Mouse (Mus musculus) intestine, postnatal 0 days (tissue): Measurements from ENCODE around the gene Nox1. TPM values are rescaled to one million over a fixed set of nuclear protein-coding genes. Genes with fewer than 3 reads are reported as not detected.
A peak's percentile ranks its signal among the peaks of the same experiment; 100 is the strongest.

Experiments used
- ATAC-seq: fragments of 200-750 bp; cut with Nextera tagmentation; 2 replicates; pipeline ENCODE4 v1.8.0; 2017; ENCODE audit warnings: mild to moderate bottlenecking, moderate TSS enrichment, moderate library complexity
- H3K27ac ChIP-seq: fragments of 300-500 bp; sonication (generic); 2 replicates; pipeline ENCODE4 v1.5.1; 2014; ENCODE audit warnings: mild to moderate bottlenecking, low read depth, low read length, moderate library complexity
- H3K27me3 ChIP-seq: fragments of 300-500 bp; sonication (generic); replicated peaks from 2 replicates; pipeline ENCODE4 v1.6.1; 2014; ENCODE audit warnings: low read length, mixed read lengths; ENCODE audit not compliant: control insufficient read depth, insufficient read depth
- H3K36me3 ChIP-seq: fragments of 300-500 bp; sonication (generic); 2 replicates; pipeline ENCODE4 v1.6.1; 2014; ENCODE audit warnings: mild to moderate bottlenecking, moderate library complexity; ENCODE audit not compliant: control insufficient read depth, insufficient read depth
- H3K4me1 ChIP-seq: fragments of 300-500 bp; sonication (generic); replicated peaks from 2 replicates; pipeline ENCODE4 v1.6.1; 2014; ENCODE audit warnings: antibody characterized with exemption, low read length, mixed read lengths; ENCODE audit not compliant: control insufficient read depth, insufficient read depth
- H3K4me2 ChIP-seq: fragments of 300-500 bp; sonication (generic); replicated peaks from 2 replicates; pipeline ENCODE4 v1.6.1; 2014; ENCODE audit warnings: low read depth, mild to moderate bottlenecking, moderate library complexity
- H3K4me3 ChIP-seq: fragments of 300-500 bp; sonication (generic); 2 replicates; pipeline ENCODE4 v1.5.1; 2014; ENCODE audit warnings: low read depth, low read length
- H3K9ac ChIP-seq: fragments of 300-500 bp; sonication (generic); 2 replicates; pipeline ENCODE4 v1.6.1; 2014; ENCODE audit warnings: mild to moderate bottlenecking, low read depth, low read length
- H3K9me3 ChIP-seq: fragments of 300-500 bp; sonication (generic); 2 replicates; pipeline ENCODE4 v1.6.1; 2016; ENCODE audit warnings: mixed run types; ENCODE audit not compliant: control insufficient read depth
- CTCF ChIP-seq: sonication (generic); IDR thresholded peaks from 2 replicates; pipeline ENCODE4 v1.5.1; 2016; ENCODE audit warnings: low read depth, mild to moderate bottlenecking, control low read depth, antibody characterized with exemption, moderate library complexity
- WGBS: fragments of 180-500 bp; shearing (Covaris S2); extraction: QIAGEN DNeasy Blood & Tissue Kit; methylation state at CpG from one replicate; pipeline ENCODE4 v1.1.7; 2014; 5-methylcytosine and 5-hydroxymethylcytosine counted together
- polyA plus RNA-seq: library from polyadenylated mRNA; unstranded; fragments of >200 nt; fragmentation: Nextera tagmentation; extraction: Ambion mirVana; gene quantifications from 2 replicates; pipeline ENCODE4 v1.2.1, GENCODE M21; 2015

The Nox1 gene
- polyA plus RNA-seq, 1 experiment from 2014 or later = 0.46 TPM

DNA sequence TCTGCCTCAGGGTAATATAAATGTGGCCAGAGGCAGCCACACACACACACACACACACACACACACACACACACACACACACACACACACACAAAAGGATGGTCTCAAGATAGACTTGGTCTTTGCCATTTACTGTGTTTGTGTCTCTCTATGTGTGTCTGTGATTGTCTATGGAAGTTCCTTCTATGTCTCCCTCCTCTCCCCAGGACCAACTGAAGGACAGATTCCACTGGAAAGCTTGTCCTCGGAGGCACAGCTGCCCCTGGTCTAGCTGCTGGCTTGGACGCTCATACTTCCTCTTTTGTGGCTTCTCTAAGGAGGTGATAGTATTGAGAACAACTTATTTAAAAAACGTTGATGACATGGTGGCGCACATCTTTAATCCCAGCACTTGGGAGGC, 58.3 kb downstream of the Nox1 start:
- TF ChIP-seq CTCF = no peak
- 59% methylated on average over 4 of the region's 4 CpGs for WGBS

DNA sequence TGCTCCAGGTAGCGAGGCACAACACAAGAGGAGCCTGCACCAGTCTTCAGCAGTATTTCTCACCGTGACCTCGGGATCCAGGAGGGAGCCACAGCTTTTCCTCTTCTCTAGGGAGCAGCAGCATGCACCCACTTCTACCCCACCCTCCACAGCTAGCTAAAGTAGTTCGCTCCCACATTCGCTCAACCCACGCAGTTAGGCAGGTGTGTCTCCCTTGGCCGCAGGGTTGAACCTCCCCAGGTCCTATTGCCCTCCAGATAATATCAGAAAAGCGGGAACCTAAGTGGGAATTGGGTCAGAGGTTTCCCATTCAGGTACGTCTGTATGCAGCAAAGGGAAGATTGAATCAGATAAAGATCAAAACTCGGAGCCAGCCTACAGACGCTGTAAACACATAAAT, 58.9 kb downstream of the Nox1 start:
- 22% methylated on average over 11 of the region's 11 CpGs for WGBS
- no peak for TF ChIP-seq CTCF
- H3K4me3 ChIP-seq = 0 out of 2 replicates have a peak overlapping the region, but pooled peaks have one; percentile 3
- ATAC-seq = no peak
- no peaks in the 10 kb centered on the region for H3K4me1 ChIP-seq
- H3K27me3 ChIP-seq = no peaks in the 10 kb centered on the region; the same call in 1 of the 2 replicates
- peak overlapping the region; percentile 46 for H3K4me2 ChIP-seq
- H3K27ac ChIP-seq = no peak overlapping the region
- H3K9me3 ChIP-seq = no peaks in the 10 kb centered on the region
- H3K9ac ChIP-seq = no peak overlapping the region
- H3K36me3 ChIP-seq = no peaks in the 10 kb centered on the region

More for the DNA sequence above, 58.3 kb downstream of the Nox1 start:
- no peaks in the 10 kb centered on the region for H3K9me3 ChIP-seq
- no peaks in the 10 kb centered on the region for H3K4me1 ChIP-seq
- H3K4me2 ChIP-seq = no peak overlapping the region; the same call in 1 of the 2 replicates
- H3K9ac ChIP-seq = no peak overlapping the region
- H3K27ac ChIP-seq = no peak overlapping the region
- no peaks in the 10 kb centered on the region for H3K36me3 ChIP-seq
- no peak overlapping the region for H3K4me3 ChIP-seq
- ATAC-seq = no peak
- no peaks in the 10 kb centered on the region; the same call in 1 of the 2 replicates for H3K27me3 ChIP-seq

GRCm38 (mm10) chrX:134162043-134162720, 59.6 kb downstream of the Nox1 start, which contains the start of gene Xkrx:
Xkrx (minus strand) TSS chrX:134162076.
- no peak for TF ChIP-seq CTCF
- Histone ChIP-seq H3K4me3 (0 out of 2 replicates have a peak within 1 kb of the TSS, but pooled peaks have one; percentile 3), H3K27me3 (no peaks in the 10 kb centered on the region; the same call in 1 of the 2 replicates), H3K4me2 (peak within 1 kb of the TSS; percentile 46), H3K36me3 (no peaks in the 10 kb centered on the region), H3K27ac (no peak within 1 kb of the TSS), H3K4me1 (no peaks in the 10 kb centered on the region), H3K9me3 (no peaks in the 10 kb centered on the region), H3K9ac (no peak within 1 kb of the TSS)
- ATAC-seq = no peak
- 39% methylated on average over 16 of the region's 16 CpGs for WGBS

- TF ChIP-seq CTCF = no peak
- Histone ChIP-seq H3K9ac (no peak overlapping the region), H3K27me3 (no peaks in the 10 kb centered on the region; the same call in 1 of the 2 replicates), H3K4me1 (no peaks in the 10 kb centered on the region), H3K27ac (no peak overlapping the region), H3K4me3 (no peak overlapping the region), H3K9me3 (no peaks in the 10 kb centered on the region), H3K36me3 (no peaks in the 10 kb centered on the region), H3K4me2 (no peak overlapping the region)
- 83% methylated on average over 2 of the region's 2 CpGs for WGBS
- ATAC-seq = no peak
Measured at GRCm38 (mm10) chrX:134160442-134160841, 61.3 kb downstream of the Nox1 start.

- H3K4me1 ChIP-seq = no peaks in the 10 kb centered on the region
- H3K4me3 ChIP-seq = no peak overlapping the region
- no peak overlapping the region for H3K4me2 ChIP-seq
- ATAC-seq = no peak
- no peak overlapping the region for H3K27ac ChIP-seq
- 49% methylated on average over 7 of the region's 7 CpGs for WGBS
- H3K9me3 ChIP-seq = no peaks in the 10 kb centered on the region
- no peak overlapping the region for H3K9ac ChIP-seq
- H3K36me3 ChIP-seq = no peaks in the 10 kb centered on the region
- no peaks in the 10 kb centered on the region; the same call in 1 of the 2 replicates for H3K27me3 ChIP-seq
- no peak for TF ChIP-seq CTCF
Measured at GRCm38 (mm10) chrX:134158151-134158550, 63.6 kb downstream of the Nox1 start.

DNA sequence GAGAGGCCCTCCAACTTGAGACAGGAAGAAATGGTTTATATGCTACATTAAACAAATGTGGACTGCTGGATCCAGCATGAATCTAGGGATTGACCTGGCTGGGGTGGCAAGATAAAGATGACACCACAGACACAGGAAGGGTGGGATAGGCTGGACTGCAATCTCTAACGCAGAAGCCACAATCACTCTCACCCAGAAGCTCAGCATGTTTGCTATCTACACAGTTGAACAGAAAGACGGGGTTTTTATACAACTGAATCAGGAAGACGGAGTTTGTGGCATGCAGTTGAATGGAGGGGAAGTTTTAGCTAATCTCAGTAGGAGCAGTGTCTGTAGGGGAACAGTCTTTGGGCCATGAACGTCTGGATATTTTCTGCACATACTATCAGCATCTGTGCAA, 79.8 kb downstream of the Nox1 start:
- H3K27me3 ChIP-seq = no peaks in the 10 kb centered on the region
- no peaks in the 10 kb centered on the region for H3K9me3 ChIP-seq
- H3K4me3 ChIP-seq = no peak overlapping the region
- H3K4me1 ChIP-seq = no peaks in the 10 kb centered on the region
- no peak for ATAC-seq
- TF ChIP-seq CTCF = no peak
- no peak overlapping the region for H3K27ac ChIP-seq
- 77% methylated on average over 4 of the region's 4 CpGs for WGBS
- H3K4me2 ChIP-seq = no peak overlapping the region
- H3K9ac ChIP-seq = no peak overlapping the region
- H3K36me3 ChIP-seq = no peaks in the 10 kb centered on the region
